Mouse (Mus musculus) right cerebral cortex, postnatal 25 days (tissue): ENCODE results near the gene Ccser2.

Experiments used
- DNase-seq: peaks from one replicate; pipeline ENCODE4 v3.0.0; 2022

The Ccser2 gene

DNA sequence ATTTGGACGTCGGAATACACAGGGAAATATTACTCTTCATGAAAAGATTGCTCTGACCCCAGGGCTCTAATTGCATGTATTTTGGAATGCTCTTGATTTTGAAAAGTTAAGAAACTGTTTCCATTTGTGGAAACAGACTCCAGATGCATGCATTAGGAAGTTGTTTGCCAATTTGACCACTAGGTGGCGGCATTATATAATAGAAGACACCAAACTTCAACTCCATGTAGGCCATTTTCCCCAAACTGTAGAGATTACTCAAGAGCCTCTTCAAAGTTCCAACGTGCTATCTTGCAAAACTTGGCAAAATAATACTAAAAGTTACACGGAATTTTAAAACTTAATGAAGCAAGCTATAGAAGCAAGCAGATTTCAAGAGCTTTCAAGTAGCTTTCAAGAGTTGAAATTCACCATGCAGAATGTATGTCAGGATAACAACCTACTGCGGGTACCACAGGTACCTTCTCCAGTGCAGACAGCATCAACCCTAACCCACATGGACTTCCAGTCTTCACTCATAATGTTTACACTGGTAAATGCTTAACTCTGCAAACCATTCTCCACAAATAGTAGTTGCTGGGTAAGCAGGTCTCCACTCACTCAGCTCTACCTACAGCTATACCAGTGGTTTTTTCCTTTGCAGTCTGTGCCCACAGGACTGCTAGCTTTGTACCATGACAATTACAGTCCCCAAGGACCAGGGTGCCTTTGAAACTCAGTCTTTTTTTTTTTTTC is 101.4 kb downstream of the Ccser2 start:
- peak; percentile 25 for DNase-seq

DNA sequence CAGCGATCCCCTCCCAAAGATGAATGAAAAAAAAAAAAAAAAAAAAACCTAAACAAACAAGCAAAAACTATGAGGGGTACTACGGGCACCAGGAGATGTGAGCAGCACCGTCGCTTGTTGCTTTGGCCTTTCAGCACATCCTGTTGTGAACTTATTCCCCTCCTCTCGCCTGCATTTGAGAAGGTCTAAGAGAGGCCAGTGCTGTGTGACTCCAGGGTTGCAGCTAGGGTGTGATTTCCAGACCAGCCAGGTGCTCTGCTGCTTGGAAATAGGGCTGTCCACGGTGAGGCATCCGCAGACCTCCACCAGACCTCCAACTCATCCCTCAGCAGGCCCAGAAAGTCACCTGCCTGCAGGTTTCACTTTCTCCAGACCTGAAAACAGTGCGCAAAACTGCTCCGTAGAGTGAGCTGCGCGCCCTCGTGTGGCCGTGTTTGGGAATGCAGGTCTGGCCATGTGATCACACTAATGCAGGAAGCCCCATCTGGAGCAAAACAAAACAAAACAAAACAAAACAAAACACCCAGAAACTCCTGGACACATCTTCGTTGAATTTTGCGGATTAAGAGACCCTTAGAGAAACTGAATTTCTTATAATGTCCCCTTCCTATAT is 104.6 kb downstream of the Ccser2 start:
- peak; percentile 79 for DNase-seq

DNA sequence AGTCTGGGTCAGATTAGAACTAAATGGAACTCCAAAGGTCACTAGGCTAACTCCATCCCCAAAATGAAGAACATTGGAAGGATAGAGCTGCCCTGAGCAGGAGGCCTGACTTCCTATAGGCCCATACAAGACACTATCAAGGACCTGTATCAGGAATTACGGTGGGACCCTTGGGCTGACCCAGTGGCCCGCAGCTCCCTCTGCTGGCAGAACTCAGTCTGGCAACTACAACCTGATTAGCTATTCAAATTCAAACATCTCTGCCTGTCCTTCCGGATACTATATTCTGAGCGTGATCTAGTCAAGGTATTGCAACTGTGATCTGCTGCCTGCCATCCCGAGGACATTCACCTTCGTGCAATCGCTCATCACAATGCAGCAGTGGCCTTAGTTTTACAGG is 106.2 kb downstream of the Ccser2 start:
- DNase-seq: peak; percentile 25

DNA sequence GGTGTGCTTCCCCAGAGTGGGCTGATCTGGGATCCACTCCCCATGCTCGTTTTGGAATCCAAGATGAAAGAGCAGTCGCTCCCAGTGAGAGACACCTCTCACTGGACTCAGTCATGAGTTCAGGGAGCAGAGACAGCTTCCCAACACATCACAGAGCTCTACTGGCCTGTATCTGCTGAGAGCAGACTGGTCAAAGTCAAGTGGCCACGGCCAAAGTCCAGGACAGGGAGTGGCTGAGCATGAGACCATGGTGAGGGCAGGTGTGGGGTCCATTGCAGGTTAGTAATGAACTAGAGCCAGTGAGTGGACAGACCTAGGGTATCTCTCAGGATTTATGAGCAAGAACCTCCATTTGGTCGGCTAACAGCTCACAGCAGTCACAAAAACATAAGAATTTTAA is 109.6 kb downstream of the Ccser2 start:
- no peak for DNase-seq

DNA sequence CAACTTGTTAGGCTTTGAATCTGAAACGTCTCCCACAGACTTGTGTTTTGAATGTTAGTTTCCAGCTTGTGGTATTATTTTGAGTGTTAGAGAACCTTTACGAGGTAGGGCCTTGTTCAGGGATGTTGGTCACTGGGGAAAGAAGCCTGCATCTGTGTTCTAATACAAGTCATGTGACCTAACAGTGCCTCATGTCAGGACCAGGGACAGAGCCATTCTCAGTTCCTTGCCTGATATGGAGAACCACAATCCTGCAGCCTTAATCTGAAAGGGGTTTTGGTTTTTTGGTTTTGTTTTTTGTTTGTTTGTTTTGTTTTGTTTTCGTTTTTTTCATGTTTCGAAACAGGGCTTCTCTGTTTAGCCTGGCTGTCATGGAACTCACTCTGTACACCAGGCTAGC is 115.6 kb downstream of the Ccser2 start:
- DNase-seq: no peak

DNA sequence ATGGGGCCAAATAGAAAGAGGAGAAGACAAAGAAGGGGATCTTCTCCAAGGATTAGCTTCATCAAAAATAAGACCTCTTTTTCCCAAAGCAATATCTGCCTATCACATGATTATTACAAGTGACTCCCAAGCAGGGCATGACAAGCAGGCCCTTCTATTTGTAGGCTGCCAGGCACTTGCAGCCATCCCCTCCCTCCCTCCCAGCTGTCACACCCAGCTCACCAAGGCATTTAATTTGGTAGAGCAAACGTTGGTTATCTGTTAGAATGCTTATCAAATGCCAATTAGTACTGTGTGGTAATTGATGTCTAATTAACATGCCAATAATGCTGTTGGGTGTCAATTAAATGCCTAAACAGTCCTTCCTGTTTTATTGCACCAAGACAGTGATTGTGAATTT is 119.7 kb downstream of the Ccser2 start:
- DNase-seq: no peak
